Mouse (Mus musculus) liver, embryonic 16.5 days (tissue): ENCODE measurements around the gene Gm42791. TPM values are rescaled to one million over a fixed set of nuclear protein-coding genes. Genes with fewer than 3 reads are reported as not detected.

Source experiments
- polyA plus RNA-seq: library from polyadenylated mRNA; unstranded; fragments of >200 nt; fragmentation: Nextera tagmentation; extraction: Ambion mirVana; gene quantifications from 2 replicates; pipeline ENCODE4 v1.2.1, GENCODE M21; 2015

Gm42791 gene
- polyA plus RNA-seq, 1 experiment from 2014 or later = 0.53 TPM

Other genes with a start within 250 kb of the Gm42791 start
- 6.7 and 7.4 TPM in 2 replicates for gene Katnal1, start 65.8 kb downstream of the Gm42791 start, polyA plus RNA-seq
- gene Uspl1, start 189.2 kb upstream of the Gm42791 start, polyA plus RNA-seq = 16.1 and 17.2 TPM in 2 replicates
- 379 and 433 TPM in 2 replicates for gene Hmgb1, start 189.3 kb upstream of the Gm42791 start, polyA plus RNA-seq